Mouse (Mus musculus): ENCODE data around the gene Chchd2.
A peak's percentile ranks its signal among the peaks of the same experiment; 100 is the strongest.

Gene Chchd2

DNA sequence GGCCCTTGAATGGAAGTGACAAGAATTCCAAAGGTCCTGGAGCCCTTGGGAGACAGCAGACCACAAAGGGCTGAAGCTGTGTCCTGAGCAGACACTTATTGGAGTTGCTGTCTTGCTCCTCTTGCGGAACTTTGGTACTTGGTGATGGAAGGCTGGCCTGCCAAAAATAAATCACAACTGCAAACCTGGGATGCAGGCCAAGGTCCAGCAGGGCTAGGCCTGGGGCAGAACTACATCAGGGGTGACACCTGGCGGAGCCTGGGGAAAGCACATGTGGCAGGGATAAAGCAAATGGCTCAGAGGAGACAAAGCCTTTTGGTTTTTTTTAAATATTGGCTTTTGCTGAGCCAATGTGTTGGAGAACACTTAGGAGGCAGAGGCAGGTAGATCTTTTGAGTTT is 8.3 kb downstream of the Chchd2 start:
- DNase-seq (ENCODE audit: low spot score): peak; percentile 60

DNA sequence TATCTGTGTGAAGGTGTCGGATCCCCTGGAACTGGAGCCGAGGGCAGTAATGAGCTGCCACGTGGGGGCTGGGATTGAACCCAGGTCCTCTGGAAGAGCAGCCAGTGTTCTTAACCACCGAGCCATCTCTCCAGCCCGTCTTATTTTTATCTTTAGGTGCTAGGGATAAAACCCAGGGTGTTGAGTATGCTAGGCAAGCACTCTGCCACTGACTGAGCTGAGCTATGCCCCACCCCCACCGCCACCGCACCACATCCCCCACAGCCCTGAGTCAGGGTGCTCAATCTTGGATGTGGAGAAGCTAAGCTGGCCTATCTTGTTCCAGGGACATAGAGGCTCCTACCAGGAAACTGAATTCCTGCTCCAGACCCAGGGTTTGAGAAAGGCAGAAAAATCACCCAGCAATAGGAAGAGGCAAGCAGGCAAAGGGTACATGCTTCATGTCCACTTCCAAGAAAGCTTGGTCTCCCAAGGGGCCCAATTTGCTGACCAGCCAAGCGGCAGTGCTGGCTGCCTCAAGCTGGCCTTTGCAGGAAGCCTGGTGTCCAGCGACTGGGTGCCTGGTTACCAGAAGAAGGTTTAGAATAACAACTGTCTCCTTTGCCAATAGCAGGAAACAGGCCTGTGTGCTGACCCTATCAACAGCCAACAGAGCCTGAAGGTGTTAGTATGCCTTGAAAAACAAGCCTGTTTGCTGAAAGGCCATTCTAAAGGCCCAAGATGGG is 9.4 kb downstream of the Chchd2 start:
- DNase-seq (ENCODE audit: low spot score): no peak

- DNase-seq (ENCODE audit: low spot score): no peak
These were observed 12.2 kb downstream of the Chchd2 start for GRCm38 (mm10) chr5:129875098-129875497.

DNA sequence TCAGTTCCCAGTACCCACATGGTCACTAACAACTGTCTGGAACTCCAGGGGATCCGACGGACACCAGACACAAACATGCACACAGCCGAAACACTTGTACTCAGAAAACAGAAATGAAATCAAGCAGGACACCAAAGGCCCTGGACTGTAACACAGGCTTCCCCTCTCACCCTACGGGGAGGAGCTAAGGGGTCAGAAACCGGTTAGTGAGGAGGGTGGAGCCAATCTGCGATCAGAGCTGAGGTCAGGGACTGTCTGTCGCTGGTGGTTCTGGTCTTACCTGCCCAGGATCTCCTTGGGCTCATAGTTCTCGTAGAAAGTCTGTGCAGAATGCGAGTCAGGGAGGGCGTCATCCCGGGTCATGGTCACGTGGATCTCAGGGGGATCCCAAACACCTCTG is 13.3 kb downstream of the Chchd2 start:
- no peak for DNase-seq (ENCODE audit: low spot score)

- DNase-seq (ENCODE audit: low spot score): no peak
These were observed 16.0 kb downstream of the Chchd2 start for GRCm38 (mm10) chr5:129871238-129871637.

DNA sequence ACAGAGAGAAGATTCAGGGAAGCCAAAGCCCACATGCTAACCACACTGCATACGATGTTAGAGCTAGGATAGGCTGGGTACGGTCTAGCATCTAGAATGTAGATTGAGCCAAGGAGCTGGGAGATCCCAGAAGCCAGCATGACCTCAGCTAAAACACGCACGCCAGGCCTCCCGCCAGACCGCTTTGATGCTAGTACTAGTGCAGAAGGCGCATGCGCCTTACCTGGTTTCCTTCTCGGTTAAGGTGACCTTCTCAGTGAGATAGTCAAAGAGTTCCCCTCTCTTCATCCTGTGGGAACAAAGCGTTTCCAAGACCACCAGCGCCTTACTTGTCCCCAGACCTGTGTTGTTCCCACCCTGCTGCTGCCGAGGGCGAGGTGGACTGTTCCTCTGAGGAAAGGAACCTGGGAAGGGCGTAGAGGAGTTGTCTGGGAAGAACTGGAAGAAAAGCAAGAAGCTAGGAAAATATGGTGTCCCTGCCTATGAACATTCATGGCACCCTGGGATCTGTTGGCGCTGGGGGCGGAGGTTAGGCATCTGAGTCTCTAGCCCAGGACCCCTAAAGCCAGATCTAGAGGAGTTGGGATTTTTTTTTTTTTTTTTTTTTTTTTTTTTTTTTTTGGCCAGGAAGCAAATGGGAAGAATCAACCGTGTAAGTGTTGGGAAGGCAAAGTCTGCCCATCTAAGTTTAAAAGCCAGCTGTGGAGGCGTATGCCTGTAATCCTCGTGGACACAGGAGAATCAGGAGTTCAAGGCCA is 17.9 kb downstream of the Chchd2 start:
- no peak for DNase-seq (ENCODE audit: low spot score)

GRCm38 (mm10) chr5:129865841-129866240 is 21.4 kb downstream of the Chchd2 start:
- no peak for DNase-seq (ENCODE audit: low spot score)

- peak; percentile 33 for DNase-seq (ENCODE audit: low spot score)
These were observed 22.8 kb downstream of the Chchd2 start for GRCm38 (mm10) chr5:129864467-129864866.

GRCm38 (mm10) chr5:129862325-129862724 is 24.9 kb downstream of the Chchd2 start:
- no peak for DNase-seq (ENCODE audit: low spot score)

DNA sequence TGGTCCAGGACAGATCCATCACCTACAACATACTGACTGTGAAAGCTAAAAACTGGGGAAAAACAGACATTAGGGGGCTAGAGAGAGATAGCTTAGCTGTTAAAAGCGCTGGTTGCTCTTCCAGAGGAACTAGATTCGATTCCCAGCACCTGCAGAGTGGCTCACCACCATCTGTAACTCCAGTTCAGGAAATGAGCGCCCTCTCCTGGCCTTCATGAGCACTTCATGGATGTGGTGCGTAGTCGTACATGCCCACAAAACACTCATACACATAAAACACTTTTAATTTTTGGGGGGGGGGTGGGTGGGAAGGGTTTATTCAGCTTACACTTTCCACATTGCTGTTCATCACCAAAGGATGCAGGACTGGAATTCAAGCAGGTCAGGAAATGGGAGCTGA is 30.9 kb downstream of the Chchd2 start:
- DNase-seq (ENCODE audit: low spot score): no peak

- no peak for DNase-seq (ENCODE audit: low spot score)
These were observed 32.1 kb downstream of the Chchd2 start for GRCm38 (mm10) chr5:129855163-129855562.

- DNase-seq (ENCODE audit: low spot score): no peak
These were observed 39.8 kb downstream of the Chchd2 start for GRCm38 (mm10) chr5:129847558-129847820.

GRCm38 (mm10) chr5:129846752-129847557 is 40.3 kb downstream of the Chchd2 start, which contains the start of gene Sumf2:
TSS of gene Sumf2 (plus strand) at chr5:129846986.
- peak; percentile 94 for DNase-seq (ENCODE audit: low spot score)

- DNase-seq (ENCODE audit: low spot score): no peak
These were observed 42.4 kb downstream of the Chchd2 start for GRCm38 (mm10) chr5:129844848-129845247.
